22 mouse cellular contexts compared by ENCODE assay signal in genomic region chr16:10723816-10724647, GRCm38 (mm10).
DNase-seq lines count a peak whose midpoint lies in the region; ATAC-seq and TF ChIP-seq lines count a peak whose summit lies in the region.
"Had no signal": no experiment of that assay in that cellular context is flagged by ENCODE, and none has a peak within 500 bp of the region (broad histone marks: within the 10 kb centered on the region; RNA-seq: fewer than 3 reads in every experiment).

No protein-coding gene starts in this region.

- no peak overlapping the region for H3K4me3 ChIP-seq in layer of hippocampus, adult 2 months
- H3K4me3 ChIP-seq: forebrain, embryonic 10.5 days; heart, adult 2 months; heart, embryonic 15.5 days; neural tube, embryonic 15.5 days had no signal

- ATAC-seq in common myeloid progenitor, adult 5-6 weeks (replicated peaks; ENCODE audit: low read depth, poor library complexity, severe bottlenecking) = peak; percentile 56
- peak; percentile 50; the same call in 1 of the 2 replicates for ATAC-seq in megakaryocyte progenitor cell, adult 5-6 weeks (replicated peaks; ENCODE audit: poor library complexity)
- ATAC-seq: intestine, postnatal 0 days had no signal

- TF ChIP-seq CTCF in layer of hippocampus, adult 2 months (conservative IDR thresholded peaks at IDR 0.05) = peak; percentile 13; the same call in 1 of the 2 replicates

- no peak for DNase-seq in layer of hippocampus, adult 2 months (ENCODE audit: low spot score in 2 of 2)
- no peak for DNase-seq in layer of hippocampus, adult 9-11 months
- DNase-seq in right cerebral cortex, postnatal 4 days = peak; percentile 26
- DNase-seq in right cerebral cortex, adult 18-20 months = no peak
- no peak for DNase-seq in natural killer cell, adult 2 months (ENCODE audit: low spot score in 2 of 2)
- no peak for DNase-seq in layer of hippocampus, adult 9-10 months (ENCODE audit: low spot score)
- DNase-seq: adrenal gland, postnatal 10 days; cerebellum, adult 11 months; cerebellum, postnatal 36 days; gastrocnemius, postnatal 10 days; heart, adult 2 months; heart, postnatal 4 days; left cerebral cortex, postnatal 4 days; liver; midbrain, embryonic 14.5 days; right cerebral cortex, postnatal 14 days had no signal

- H3K27ac ChIP-seq in layer of hippocampus, adult 2 months = no peak overlapping the region
- H3K27ac ChIP-seq: forebrain, embryonic 10.5 days; heart, adult 2 months; heart, embryonic 15.5 days; neural tube, embryonic 15.5 days had no signal
